Mouse (Mus musculus): ENCODE measurements at regions not wholly inside any gene's neighbourhood (a gene's known extent, or its start where the extent isn't known, plus 50 kb on each side); places are given as distances from the start of the nearest gene placed in this dataset.

- TF ChIP-seq CTCF (IDR thresholded peaks at IDR 0.05; ENCODE audit: low read depth), result no peak
- TF ChIP-seq EP300 (optimal IDR thresholded peaks at IDR 0.05), result no peak
These were observed 165.7 kb downstream of the Postn start for GRCm38 (mm10) chr3:54526618-54527017.
